Mouse (Mus musculus) bone marrow, adult 2 months (tissue): ENCODE results near the gene Slc9a4. TPM values are rescaled to one million over a fixed set of nuclear protein-coding genes. Genes with fewer than 3 reads are reported as not detected.
"Not testable (repeated sequence)": the region's sequence is repeated elsewhere in the genome, so short reads cannot be mapped to it uniquely, and the experiment has no call there.

ENCODE experiments used
- H3K27ac ChIP-seq: fragments of 200-500 bp; 2 replicates; pipeline ENCODE4 v1.5.1; 2012; ENCODE audit warnings: low read depth, mild to moderate bottlenecking, control low read depth, inconsistent platforms, low read length; ENCODE audit not compliant: control insufficient read depth, poor library complexity, insufficient read depth
- H3K4me1 ChIP-seq: fragments of 200-500 bp; 2 replicates; pipeline ENCODE4 v1.6.1; 2011; ENCODE audit warnings: low read length; ENCODE audit not compliant: control insufficient read depth, insufficient read depth
- H3K4me3 ChIP-seq: fragments of 200-500 bp; replicated peaks from 2 replicates; pipeline ENCODE3; 2011; ENCODE audit warnings: mild to moderate bottlenecking, low read depth, low read length, control low read depth; ENCODE audit not compliant: control insufficient read depth
- CTCF ChIP-seq: fragments of 200-500 bp; IDR thresholded peaks from 2 replicates; pipeline ENCODE4 v1.5.1; 2011; ENCODE audit warnings: low read length, control low read depth; ENCODE audit not compliant: control insufficient read depth, insufficient read depth
- POLR2A ChIP-seq: fragments of 200-500 bp; IDR thresholded peaks from 2 replicates; pipeline ENCODE4 v1.6.1; 2011; ENCODE audit warnings: low read depth, mild to moderate bottlenecking, control low read depth, low read length, borderline replicate concordance; ENCODE audit not compliant: control insufficient read depth
- WGBS: fragments of 180-500 bp; shearing (Covaris S2); methylation state at CpG from one replicate; pipeline ENCODE4 v1.1.7; 2018; 5-methylcytosine and 5-hydroxymethylcytosine counted together
- polyA plus RNA-seq: library from polyadenylated mRNA; stranded (reverse); fragments of >200 nt; gene quantifications from 2 replicates; pipeline ENCODE4 v1.2.4, GENCODE M21; 2011; ENCODE audit warnings: low replicate concordance; ENCODE audit not compliant: missing spikeins, insufficient read depth, insufficient read length

The Slc9a4 gene
- polyA plus RNA-seq, 1 experiment: not detected

- no peak for TF ChIP-seq POLR2A
- TF ChIP-seq CTCF: no peak
- H3K4me1 ChIP-seq: no peaks in the 10 kb centered on the region
- 56% methylated on average over 4 of the region's 4 CpGs for WGBS
- H3K27ac ChIP-seq: no peak overlapping the region
- no peak overlapping the region for H3K4me3 ChIP-seq
These were observed 11.1 kb downstream of the Slc9a4 start for GRCm38 (mm10) chr1:40590931-40591330.

GRCm38 (mm10) chr1:40597822-40598221 is 17.9 kb downstream of the Slc9a4 start:
- H3K4me1 ChIP-seq: no peaks in the 10 kb centered on the region
- 64% methylated on average over 5 of the region's 5 CpGs for WGBS
- TF ChIP-seq POLR2A (no peak), CTCF (no peak)
- no peak overlapping the region for H3K27ac ChIP-seq
- H3K4me3 ChIP-seq: no peak overlapping the region

GRCm38 (mm10) chr1:40599661-40600060 is 19.8 kb downstream of the Slc9a4 start:
- H3K4me1 ChIP-seq, H3K4me3 ChIP-seq, H3K27ac ChIP-seq: not testable (repeated sequence)
- 77% methylated on average over 9 of the region's 9 CpGs for WGBS

DNA sequence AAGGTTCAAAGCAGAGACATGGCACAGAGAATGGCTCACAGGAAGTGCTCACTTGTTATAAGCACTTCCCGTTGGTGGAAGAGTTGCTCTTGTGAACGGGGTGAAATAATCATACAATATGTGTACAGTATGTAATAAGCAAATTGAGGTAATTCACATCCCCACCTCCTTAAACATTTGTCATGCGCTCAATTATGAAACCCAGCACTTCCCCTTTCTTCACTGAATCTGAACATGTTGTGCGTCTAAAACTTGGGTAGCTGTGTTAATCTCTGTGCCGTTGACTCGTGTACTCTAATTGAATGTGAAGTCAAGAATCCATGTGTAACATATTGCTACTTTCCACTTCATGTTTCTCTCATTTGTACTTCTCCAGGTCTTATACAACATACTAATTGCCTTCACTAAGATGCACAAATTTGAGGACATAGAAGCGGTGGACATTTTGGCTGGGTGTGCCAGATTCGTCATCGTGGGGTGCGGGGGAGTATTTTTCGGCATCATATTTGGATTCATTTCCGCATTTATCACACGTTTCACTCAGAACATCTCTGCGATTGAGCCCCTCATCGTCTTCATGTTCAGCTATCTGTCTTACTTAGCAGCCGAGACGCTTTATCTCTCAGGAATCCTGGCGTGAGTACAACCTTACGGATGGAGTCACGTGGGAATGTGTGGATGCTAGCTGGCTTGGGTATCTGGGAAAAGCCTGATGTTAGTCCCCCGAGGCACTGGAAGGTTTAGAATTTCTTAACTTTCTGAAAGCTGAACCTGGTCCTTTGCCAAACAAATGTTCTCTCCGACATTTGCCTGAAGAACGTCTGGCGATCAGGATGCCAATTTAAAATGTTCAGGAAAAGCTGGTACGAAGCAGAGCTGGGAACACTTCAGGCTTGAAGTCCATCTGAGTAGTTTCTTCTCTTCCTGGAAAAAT is 20.8 kb downstream of the Slc9a4 start:
- no peak overlapping the region for H3K27ac ChIP-seq
- no peak overlapping the region for H3K4me3 ChIP-seq
- no peaks in the 10 kb centered on the region for H3K4me1 ChIP-seq
- TF ChIP-seq POLR2A (no peak), CTCF (no peak)
- 63% methylated on average over 25 of the region's 25 CpGs for WGBS

DNA sequence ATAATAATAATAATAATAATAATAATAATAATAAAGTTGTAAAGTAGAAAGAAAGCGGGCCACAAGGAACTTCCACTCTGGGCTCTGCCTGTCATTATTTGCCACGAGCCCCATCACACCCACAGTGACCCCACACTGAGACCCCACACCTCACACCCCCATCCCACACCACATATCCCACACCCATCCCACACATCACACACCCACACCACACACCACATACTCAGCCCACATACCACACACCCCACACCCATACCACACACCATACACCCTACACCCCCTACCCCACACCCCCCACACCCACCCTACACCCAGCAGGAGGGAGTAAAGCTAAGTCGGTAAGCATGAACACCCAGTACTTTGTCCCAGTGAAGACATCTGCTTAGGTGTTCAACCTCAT is 21.6 kb downstream of the Slc9a4 start:
- TF ChIP-seq POLR2A: no peak
- no peak for TF ChIP-seq CTCF
- WGBS: 71% methylated on average over 3 of the region's 3 CpGs
- Histone ChIP-seq H3K4me3 (no peak overlapping the region), H3K4me1 (no peaks in the 10 kb centered on the region), H3K27ac (no peak overlapping the region)

DNA sequence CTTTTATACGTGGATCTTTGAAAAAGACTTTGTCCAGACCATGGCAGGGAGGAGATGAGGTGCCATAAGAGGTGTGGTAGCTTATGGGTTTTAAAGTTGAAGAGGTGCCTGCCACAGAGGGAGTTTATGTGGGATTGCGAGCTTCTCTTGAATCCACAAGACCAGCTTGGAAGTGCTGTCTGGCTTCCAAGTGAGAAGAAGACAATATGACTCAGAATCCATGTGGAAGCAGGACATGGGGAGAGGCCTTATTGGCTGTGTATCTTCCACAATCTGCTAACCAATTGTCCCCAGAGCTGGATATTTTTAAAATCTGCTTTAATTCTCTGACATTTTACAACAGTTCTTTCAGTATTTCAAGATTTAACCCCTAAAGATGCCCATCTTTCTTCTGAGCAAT is 33.3 kb downstream of the Slc9a4 start:
- WGBS: 85% methylated on average over 2 of the region's 2 CpGs

DNA sequence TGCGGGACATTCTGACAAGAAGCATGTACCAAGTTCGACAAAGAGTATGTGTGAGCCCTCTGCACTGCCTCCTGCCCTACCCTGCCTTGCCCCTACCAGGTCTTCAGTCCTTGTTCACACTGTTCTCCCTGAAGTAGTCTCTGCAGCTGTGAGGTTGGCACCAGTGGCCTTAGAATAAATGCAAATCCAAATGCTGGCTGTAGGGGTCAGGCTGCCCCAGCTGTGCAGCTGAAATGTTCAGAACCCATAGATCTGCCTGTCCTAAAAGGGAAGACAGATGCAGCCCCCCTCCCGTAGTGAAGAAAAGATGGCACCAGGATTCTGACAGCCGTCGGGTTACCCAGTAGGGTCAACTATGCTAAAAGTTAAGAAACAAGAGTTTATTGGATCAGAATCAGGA is 39.2 kb downstream of the Slc9a4 start:
- H3K27ac ChIP-seq: no peak overlapping the region
- WGBS: 56% methylated on average over 5 of the region's 5 CpGs
- peak; percentile 23; the same call in 1 of the 2 replicates for TF ChIP-seq CTCF
- no peak for TF ChIP-seq POLR2A
- H3K4me3 ChIP-seq: no peak overlapping the region
- no peaks in the 10 kb centered on the region for H3K4me1 ChIP-seq

More for the DNA sequence above, 33.3 kb downstream of the Slc9a4 start:
- TF ChIP-seq CTCF (no peak), POLR2A (no peak)
- no peak overlapping the region for H3K4me3 ChIP-seq
- H3K4me1 ChIP-seq: no peaks in the 10 kb centered on the region
- no peak overlapping the region for H3K27ac ChIP-seq

DNA sequence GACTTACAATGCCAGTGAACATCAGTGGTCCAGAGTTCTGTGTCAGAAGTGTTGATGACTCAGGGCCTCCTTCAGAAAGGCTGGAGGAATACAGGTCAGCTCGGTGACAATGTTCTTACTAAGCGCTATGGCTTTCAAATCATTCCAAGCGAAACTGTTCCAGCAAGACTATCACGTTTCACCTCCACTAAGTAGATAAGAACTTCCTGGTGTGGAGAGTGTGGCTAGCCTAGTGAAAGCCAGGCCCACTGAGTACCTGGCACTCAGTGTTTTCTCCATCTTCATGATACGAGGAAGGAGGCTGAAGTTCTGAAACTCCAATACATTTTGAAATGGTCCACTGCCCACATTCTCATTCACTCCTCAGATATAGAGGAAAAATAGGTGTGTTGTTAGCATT is 40.0 kb downstream of the Slc9a4 start:
- H3K4me3 ChIP-seq: no peak overlapping the region
- no peaks in the 10 kb centered on the region for H3K4me1 ChIP-seq
- TF ChIP-seq CTCF: no peak
- TF ChIP-seq POLR2A: no peak
- 62% methylated on average over 5 of the region's 5 CpGs for WGBS
- no peak overlapping the region for H3K27ac ChIP-seq
